Mouse (Mus musculus) urinary bladder, postnatal 4 days (tissue): ENCODE results near the gene Plscr3.

Experiments used
- DNase-seq, 2 experiments: peaks; one replicate each; pipeline ENCODE4 v3.0.0; 2021 to 2022; ENCODE audit warnings: low spot score in 2 of 2

Plscr3 gene

DNA sequence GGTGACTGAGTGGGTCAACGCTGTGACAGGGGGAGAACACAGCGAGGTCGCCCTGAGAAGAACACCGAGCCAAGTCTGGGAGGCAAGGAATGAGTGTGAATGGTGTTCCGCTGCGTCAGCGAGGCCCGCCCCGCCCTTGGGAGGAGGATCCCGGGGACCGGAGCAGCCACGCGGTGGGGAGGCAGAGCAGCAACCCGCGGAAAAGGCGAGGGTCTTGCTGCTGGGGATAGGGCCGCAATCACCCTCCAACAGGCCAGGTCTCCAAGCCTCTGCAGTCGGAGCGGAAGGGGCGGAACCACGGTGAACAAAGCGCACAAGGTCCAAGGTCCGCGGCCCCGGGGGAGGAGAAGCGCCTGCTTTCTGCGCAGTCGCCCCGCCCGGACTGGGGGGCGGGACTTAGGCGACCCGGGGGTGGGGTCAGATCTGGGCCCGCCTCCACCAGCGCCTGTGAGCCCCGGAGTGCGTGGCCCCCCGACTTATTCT is at the start of gene Plscr3:
TSS of gene Plscr3 (plus strand) at position 179 of the 483 bp plus-strand sequence.
- DNase-seq = peak; percentile 90 to 91

DNA sequence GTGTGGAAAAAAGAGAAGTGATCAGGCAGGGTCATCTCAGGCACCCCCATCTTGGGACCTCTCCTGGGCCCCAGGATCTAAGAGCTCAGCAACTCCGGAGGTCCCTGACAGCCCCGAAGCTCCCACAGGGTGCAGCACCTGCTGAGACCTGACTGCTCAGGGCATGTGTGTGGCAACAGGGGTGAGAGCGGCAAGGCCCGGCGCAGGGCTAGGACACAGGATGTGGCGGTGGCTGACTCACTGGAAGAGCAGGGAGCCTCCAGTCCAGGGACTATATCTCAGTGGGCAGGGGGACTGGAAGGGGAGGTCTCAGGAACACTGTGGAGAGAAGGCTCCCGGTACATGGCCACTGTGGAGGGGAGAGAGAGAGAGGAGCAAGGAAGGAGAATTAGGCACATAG is 48.3 kb upstream of the Plscr3 start:
- DNase-seq = no peak

DNA sequence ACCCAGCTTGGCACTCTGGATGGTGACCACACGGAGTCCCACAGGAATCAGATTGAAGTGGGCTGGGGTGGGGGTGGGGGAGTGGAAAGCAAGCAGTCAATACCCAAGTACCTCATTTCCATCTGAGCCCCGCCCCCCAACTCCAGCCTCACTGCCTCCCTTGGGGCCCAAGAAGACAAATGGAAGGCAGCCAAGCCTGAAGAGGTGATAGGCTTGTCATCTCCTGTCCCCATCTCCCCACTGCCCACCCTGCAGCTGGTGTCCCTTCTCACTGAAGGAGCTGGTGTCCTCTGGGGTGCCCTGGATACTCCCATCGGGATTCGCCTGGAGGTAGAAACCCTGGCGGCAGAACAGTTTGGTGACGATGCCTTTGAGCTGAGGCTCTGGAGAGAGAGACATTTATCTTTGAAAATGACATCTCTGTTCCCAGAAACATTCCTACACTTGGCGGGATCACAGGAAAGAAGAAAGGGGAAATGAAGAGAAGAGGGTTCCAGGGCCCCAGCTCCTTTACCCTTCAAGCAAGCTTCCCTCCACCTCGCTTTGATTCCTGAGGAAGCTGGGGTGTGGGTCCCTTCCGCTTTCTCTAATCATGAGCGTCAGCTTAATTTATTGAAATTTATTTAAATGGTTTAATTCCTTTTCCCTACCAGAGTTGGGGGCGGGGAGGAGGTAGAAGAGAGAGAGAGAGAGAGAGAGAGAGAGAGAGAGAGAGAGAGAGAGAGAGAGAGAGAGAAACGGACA is 46.6 kb upstream of the Plscr3 start:
- no peak for DNase-seq

DNA sequence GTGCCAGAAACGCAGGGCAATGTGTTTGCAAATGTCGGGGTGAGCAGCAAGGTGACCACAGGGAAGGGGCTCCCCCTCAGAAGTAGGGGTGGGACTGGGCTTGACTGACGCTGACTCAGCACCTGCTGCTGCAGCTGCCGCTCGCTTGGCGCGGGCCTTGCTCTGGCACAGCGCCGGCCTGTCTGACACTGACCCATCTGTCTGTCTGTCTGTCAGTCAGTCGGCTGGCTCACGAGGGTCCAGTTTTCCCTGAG is 46.1 kb upstream of the Plscr3 start:
- DNase-seq = no peak

DNA sequence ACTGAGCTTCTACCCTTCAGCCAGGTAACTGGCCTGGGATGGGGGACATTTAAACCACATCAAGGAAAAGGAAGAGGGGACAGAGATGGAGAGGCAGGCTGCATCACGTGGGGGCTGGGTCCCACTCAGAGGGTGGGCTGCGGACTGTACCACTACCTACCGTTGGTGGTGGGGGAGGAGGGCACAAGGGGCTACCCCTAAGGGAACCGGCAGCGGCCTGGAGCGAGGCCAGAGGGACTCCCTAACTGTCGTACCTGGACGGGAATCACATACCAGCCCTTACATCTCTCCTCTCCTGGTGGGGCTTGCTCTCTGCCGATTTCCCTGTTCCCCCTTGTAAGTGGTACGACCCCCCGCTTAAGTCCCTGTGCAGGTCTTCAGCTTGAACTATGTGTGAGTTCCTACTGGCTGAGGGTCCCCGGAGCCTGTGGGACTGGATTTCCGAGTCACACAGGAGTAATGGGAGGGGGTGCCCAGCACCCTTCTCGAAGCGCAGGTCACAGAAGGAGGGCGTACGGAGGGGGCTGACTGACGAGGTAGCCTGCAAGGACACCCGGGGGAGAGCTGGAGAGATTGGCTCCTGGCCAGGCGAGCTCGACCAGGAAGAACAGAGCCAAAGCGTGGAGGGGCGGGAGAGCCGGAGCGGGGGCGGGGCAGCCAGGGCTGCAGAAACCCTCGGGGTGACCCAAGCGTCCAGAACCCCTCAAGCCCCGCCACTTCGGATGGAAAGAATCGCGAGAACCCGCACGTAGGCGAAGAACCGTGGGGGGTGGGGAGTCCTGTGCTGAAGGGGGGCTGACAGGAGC is 45.6 kb upstream of the Plscr3 start:
- peak; percentile 73 to 79 for DNase-seq

DNA sequence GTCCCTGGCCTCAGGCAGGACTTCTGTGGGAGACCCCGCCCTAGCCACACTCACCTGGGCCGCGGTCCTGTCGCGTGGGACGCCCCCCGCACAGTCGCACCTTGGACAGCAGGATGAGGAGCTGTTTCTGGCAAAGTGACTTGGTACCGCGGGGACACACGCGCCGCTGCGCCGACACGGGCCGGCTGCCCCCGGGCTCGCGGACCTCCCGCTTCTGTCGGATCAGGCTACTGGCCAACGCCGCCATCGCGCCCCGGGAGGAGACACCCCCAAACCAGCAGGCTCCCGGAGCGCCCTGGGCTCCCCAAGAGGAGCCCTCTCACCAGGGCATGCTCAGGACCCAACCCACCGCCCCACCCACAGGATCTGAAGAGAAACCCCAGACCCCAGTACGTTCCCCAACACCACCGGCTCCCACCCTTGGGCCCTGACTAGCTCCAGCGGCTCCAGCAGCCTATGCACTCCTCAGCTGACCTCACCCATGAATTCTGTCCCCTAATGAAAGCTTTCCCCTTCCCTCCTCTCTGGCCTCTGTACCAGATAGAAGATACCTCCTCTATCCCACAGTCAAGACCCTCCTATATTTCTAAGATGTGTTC is 44.7 kb upstream of the Plscr3 start, which contains the start of gene Fgf11:
TSS of gene Fgf11 (minus strand) at position 479 of the 599 bp plus-strand sequence.
- no peak for DNase-seq

DNA sequence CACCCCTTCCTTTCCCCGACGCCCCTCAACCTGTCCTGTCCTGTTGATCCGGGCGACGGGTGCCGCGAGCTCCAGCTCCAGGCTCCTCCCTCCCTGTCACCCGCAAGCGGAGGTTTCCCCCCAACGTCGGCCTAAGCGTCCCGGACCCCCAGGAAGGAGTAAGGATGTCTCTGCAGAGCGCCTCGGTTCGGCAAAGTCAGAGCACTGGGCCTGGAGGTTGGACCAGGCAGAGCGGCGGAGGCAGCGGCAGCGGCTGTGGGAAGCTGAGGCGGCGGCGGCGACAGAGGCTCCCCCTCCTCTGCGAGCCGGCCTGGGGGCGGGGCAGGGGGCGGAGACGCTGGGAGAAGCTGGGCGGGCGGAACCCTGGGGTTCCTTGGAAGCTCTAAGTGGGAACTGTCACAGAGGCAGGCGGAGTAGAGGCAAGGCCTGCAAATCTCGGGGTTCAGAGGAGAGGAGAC is 43.5 kb upstream of the Plscr3 start:
- DNase-seq = peak; percentile 79 to 86

DNA sequence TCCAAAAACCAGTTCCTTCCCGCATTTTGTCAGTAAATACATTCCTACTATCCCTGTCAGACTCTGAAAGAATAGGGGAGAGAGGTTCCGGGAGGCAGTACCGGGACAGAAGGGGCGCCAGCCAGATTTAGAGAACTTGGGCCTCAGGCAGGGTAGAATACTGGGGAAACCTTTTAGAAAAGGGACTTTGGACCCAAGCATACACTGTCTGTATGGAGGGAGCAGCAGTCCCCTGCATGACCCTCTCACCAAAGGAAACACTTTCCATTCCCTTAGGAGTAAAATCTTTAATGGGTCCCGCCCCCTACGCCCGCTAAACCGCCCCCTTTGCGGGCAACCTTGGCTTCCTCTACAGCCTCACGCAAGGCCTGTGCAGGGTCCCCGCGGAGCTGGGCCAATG is 42.8 kb upstream of the Plscr3 start:
- no peak for DNase-seq

DNA sequence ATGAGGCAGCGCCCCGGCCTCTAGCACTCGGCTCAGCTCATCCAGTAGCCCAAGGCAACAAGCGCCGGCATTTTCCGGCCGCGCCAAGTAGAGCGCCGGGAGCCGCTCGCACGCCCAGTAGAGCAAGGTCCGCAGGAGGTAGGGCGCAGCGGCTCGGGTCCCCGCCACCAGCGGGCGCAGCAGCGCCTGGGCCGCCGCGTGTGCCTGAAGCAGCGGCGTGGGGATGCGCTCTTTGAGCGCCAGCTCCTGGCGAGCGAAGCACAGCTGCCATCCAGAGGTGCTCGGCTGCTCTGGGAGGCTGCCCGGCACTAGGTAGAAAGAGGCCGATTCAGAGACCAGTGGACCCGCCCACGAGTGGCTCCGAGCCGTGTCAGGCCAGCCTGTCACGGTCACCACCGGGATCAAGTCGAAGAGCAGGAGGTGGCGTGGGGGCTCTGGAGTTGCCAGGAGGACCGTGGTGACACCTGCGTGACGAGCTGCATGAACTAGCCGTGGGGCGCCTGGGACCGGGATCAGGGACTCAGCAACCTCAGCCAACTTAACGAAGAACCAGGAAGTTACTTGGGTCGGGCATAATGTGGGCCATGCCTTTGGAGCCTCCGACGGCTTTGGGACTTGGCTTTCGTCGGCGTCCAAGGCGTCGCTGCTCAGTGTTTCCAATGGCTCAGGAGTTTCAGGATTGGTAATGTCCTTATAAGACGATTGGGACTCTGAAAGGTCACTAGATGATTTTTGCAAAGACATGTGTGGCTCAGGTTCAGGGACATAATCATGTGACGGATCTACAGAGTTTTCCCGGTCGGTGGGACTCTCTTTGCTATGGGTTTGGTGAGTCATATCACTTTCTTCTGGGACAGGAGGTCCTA is 42.2 kb upstream of the Plscr3 start:
- peak in 1 of 2 experiments; percentile 71 for DNase-seq

DNA sequence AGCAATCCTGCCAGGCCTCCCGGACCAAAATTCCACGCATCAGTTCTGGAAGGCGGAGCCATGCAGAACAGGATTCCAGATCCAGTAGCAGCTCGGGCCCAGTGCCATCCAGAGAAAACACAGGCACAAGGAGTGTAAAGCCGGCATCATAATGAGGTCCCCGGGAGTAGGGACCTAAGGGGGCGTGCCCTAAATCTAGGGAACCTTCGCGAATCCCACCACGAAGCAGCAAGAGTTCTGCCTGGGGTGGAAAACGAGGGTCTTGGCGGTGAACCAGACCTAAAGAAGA is 41.6 kb upstream of the Plscr3 start:
- no peak for DNase-seq

DNA sequence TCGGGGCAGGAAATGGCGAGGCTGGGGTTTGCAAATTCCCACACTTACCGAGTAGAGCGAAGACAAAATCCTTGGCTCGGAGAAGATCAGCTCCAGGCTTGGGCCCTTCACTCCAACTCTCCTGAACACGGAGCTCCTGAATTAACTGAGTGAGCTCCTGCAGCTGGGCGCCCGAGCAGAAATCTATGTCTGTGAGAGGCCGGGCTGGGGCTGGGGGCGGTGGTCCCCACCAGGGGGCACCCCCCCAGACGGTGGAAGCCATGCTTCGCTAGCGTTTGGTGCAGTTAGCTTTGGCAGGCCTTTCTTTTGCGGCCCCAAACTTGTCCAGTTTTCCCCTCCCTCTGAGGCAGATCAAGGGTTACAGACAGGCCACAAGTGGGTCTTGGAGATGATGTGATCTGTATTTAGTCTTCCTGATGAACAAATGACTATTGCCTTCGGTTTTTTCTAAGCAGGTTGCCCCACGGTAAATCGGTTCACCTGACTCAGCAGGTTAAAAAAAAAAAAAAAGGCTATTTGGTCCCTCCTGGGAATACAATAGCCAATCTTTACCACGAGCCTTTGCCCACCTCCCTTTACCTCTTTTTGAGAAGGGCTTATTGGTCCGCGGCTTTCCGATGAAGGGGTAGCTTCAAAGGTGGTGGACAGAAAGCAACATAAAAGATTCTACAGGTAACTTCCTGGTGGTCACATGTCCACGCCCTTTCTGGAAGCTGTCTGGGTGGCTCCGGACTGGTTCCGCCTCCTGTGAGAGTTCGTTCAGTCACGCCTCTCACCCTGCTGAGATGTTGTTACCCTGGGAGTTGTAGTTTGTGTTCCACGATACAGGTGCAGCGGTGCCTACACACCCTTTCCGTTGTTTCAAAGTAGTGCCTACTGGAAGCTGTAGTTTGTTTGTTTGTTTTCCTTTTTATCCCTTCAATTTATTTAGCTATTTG is 40.9 kb upstream of the Plscr3 start, which contains the start of gene Tmem102:
TSS of gene Tmem102 (minus strand) at position 653 of the 938 bp plus-strand sequence.
- no peak for DNase-seq

DNA sequence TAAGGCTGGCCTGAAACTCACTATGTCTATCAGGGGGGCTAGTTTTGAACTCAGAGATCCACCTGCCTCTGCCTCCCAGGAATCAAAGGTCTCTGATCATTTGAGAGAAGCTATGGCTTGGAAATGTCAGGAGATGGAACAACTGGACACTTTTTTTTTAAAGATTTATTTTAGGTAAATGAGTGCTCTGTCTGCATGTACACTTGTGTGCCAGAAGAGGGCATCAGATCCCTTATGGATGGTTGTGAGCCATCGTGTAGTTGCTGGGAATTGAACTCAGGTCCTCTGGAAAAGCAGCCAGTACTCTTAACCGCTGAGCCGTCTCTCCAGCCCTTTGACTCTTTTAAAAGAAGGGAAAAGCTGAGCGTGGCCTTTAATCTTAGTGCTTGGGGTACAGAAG is 39.8 kb upstream of the Plscr3 start:
- no peak for DNase-seq

DNA sequence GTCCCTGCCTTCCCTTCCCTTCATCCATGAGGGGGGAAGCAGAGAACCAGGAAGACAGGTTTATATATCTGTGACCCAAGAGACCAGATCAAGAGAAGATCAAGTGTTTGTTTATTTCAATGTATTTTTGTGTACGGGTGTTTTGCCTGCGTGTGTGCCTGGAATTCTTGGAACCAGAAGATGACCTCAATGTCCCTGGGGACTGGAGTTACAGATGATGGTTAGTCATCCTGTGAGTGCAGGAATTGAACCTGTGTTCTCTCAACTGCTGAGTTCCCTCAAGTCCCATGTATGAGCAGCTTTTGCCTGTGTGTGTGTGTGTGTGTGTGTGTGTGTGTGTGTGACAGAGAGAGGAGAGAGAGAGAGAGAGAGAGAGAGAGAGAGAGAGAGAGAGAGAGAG is 38.5 kb upstream of the Plscr3 start:
- DNase-seq = no peak

DNA sequence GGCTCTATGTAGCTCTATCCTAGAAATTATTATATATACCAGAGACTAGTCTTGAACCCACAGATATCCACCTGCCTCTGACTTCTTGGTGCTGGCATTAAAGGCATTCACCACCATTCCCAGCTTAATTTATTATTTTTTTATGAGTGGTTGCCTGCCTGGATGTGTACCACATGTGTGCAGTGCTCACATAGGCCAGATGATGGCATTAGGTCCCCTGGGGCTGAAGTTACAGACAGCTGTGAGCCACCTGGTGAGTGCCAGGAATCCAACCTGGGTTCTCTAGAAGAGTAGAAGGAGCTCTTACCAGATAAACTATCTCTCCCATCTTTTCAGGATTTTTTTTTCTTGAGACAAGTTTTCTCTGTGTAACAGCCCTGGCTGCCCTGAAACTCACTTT is 35.9 kb upstream of the Plscr3 start:
- no peak for DNase-seq

DNA sequence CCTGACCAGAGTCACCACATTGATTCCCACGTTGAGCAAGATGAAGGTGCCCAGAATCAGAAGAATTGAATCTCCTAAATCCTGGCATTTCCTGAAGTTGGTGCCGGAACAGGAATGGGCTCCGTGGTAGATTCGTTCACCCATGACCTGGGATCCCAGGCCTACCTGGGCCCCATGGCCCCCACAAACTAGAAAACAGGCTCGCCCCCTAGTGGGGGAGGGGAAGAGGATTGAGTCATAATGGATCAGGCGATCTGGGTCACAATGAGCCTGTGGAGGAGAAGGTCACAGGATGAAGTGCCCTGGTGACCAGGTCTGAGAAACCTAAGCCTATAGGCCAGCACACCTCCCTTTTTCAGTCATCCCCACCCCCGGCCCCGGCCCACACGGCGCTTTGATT is 31.0 kb upstream of the Plscr3 start, which contains the start of gene Gm39566:
TSS of gene Gm39566 (minus strand) at position 144 of the 400 bp plus-strand sequence.
- DNase-seq = no peak

DNA sequence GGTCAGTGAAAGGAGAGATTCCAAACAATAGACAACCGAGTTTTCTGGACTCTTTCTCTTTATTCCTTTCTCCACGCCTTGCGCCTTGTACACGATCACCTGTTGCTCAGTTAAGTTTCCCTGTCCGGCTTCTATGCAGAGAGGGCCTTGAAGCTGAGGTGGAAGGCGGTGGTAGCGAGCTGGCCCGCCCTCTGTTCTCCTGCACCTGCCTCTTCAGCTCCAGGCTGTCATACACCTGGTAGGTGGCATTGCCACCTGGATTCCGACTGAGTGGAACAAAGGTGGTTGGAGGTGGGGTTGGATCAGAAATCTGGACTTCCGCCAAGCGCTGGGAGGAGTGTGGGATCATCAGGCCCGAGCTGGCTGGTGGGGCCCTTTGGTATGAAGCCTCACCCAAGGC is 29.7 kb upstream of the Plscr3 start:
- DNase-seq = no peak

DNA sequence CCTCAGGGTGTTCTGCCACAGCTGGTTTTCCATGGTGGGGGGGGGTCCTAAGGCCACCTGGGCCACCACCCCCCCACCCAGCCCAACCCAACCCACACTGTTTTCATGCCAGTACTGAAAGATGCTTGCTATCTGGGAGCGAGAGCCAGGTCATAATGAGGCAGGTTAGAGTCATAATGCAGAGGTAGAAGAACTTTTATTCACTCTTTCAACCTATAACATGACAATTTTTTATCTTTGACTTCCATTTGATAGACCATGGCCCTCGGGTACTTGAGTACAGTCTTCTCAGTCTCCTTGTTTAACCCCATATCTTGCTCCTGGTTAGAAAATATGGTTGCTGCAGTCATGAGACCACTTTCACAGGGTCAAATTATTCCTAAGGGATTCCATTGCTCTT is 27.8 kb upstream of the Plscr3 start, which contains the start of gene Spem2:
TSS of gene Spem2 (minus strand) at position 101 of the 400 bp plus-strand sequence.
- DNase-seq = no peak

DNA sequence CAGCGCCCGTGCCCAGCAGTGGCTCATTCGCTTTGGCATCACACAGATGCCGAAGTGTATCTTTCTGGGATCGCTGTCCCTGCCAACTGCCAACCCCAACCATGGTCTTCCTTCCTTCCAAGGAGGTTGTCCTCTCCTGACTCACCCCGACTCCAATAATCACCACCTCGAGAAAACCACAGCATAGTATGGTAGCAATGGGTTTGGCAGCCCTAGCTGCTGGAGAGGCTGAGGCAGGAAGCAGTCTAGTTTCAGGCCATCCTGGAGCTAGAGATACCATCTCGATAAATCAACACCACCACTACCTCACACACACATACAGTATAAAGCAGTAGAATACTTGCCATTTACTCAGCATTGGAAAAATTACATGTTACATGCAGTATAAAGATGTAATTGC is 27.3 kb upstream of the Plscr3 start:
- no peak for DNase-seq

DNA sequence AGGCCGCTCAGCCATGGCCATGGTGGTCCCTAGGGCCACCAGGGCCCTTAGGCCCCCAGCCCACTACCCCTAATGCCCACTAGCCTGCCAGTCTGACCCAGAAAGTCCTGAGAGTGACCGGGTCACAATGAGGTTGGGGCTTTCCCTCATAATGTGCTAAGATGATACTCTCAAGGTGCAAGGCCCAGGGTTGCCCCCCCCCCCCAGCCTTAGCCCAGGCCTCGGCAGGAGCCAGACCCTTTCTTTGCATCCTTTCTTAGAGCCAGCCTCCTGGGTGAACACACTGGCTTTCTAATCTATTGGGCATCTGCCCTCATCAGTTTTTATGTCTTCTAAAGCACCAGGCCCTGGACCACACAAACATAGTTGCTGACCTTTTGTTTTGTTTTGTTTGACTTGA is 24.1 kb upstream of the Plscr3 start, which contains the start of gene Spem1:
TSS of gene Spem1 (minus strand) at position 101 of the 400 bp plus-strand sequence.
- DNase-seq = no peak

DNA sequence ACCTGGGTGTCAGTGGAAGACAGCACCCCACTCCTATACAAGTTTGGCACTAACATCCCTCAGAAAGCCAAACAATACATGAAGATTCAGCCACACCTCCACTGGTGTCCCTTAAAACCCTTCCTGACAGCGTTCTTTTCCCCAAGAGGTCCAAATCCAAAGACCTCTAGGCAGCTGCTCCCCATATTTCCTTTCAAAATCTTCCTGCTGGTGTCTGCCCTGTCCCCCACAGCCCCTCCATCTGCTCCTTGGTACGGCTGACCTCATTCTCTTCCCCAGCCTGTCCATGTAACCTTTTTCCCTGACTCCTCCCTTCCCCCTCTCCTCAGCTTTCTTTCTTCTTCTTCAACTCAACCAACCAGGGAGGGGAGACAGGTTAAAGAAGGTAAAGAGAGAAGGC is 22.7 kb upstream of the Plscr3 start:
- no peak for DNase-seq
